Mouse (Mus musculus) CH12.LX (cell line): ENCODE data around the gene Vtn. TPM values are rescaled to one million over a fixed set of nuclear protein-coding genes. Genes with fewer than 3 reads are reported as not detected.

Source experiments
- DNase-seq: peaks from one replicate; pipeline ENCODE4 v3.0.0-alpha.2; 2013; ENCODE audit errors: extremely low read depth
- H3K27ac ChIP-seq: 2 replicates; pipeline ENCODE4 v1.5.1; 2012; ENCODE audit warnings: low read depth, mild to moderate bottlenecking, control low read depth, moderate library complexity; ENCODE audit not compliant: insufficient read depth
- H3K27me3 ChIP-seq: replicated peaks from 2 replicates; pipeline ENCODE3; 2012; ENCODE audit warnings: inconsistent platforms
- H3K36me3 ChIP-seq, 2 experiments: replicated peaks in 1 of 2; 2 replicates each; pipeline versions ENCODE3 to v1.6.1; 2012; ENCODE audit warnings: inconsistent platforms in 1 of 2, low read length in 1 of 2, mild to moderate bottlenecking in 1 of 2, mixed read lengths in 1 of 2, moderate library complexity in 1 of 2; ENCODE audit not compliant: control insufficient read depth in 1 of 2, insufficient read depth in 1 of 2
- H3K4me1 ChIP-seq, 2 experiments: 2 replicates each; pipeline ENCODE4 v1.6.1; 2012; ENCODE audit warnings: inconsistent platforms in 1 of 2, moderate library complexity in 1 of 2; ENCODE audit not compliant: insufficient read depth in 2 of 2, control insufficient read depth in 1 of 2
- H3K4me2 ChIP-seq: 2 replicates; pipeline ENCODE4 v1.6.1; 2012; ENCODE audit warnings: low read depth, mild to moderate bottlenecking, control low read depth; ENCODE audit not compliant: poor library complexity, insufficient read depth, severe bottlenecking
- H3K4me3 ChIP-seq, 3 experiments: fragments of 150-350 bp in 1 of 3; sonication (generic) in 1 of 3; replicated peaks in 1 of 3; 2 replicates each; pipeline versions ENCODE3 to v1.5.1; 2011 to 2012; ENCODE audit warnings: low read depth in 2 of 3, low read length in 2 of 3, mild to moderate bottlenecking in 2 of 3, moderate library complexity in 2 of 3, control low read depth in 1 of 3, improper control_type of control experiment in 1 of 3, inconsistent platforms in 1 of 3, mixed read lengths in 1 of 3; ENCODE audit not compliant: poor library complexity in 1 of 3
- H3K79me2 ChIP-seq: replicated peaks from 2 replicates; pipeline ENCODE4 v1.6.1; 2012; ENCODE audit warnings: mild to moderate bottlenecking, moderate library complexity; ENCODE audit not compliant: control insufficient read depth, poor library complexity, insufficient read depth, severe bottlenecking; ENCODE audit errors: extremely low read depth
- H3K9ac ChIP-seq: 2 replicates; pipeline ENCODE4 v1.6.1; 2012; ENCODE audit warnings: low read depth, mild to moderate bottlenecking, control low read depth, moderate library complexity; ENCODE audit not compliant: insufficient read depth
- H3K9me3 ChIP-seq: replicated peaks from 2 replicates; pipeline ENCODE3; 2012; ENCODE audit warnings: low read length, inconsistent platforms, mixed read lengths
- BHLHE40 ChIP-seq: IDR thresholded peaks from 2 replicates; pipeline ENCODE4 v1.6.1; 2011; ENCODE audit warnings: mild to moderate bottlenecking, low read depth, low read length, improper control_type of control experiment
- CHD2 ChIP-seq: IDR thresholded peaks from 2 replicates; pipeline ENCODE4 v1.6.1; 2011; ENCODE audit warnings: low read length, improper control_type of control experiment
- CTCF ChIP-seq, 2 experiments: IDR thresholded peaks in 1 of 2; conservative IDR thresholded peaks in 1 of 2; 2 replicates each; pipeline ENCODE4 v1.5.1; 2011 to 2012; ENCODE audit warnings: low read depth in 2 of 2, low read length in 2 of 2, improper control_type of control experiment in 1 of 2, inconsistent platforms in 1 of 2, mild to moderate bottlenecking in 1 of 2, moderate library complexity in 1 of 2
- E2F4 ChIP-seq: IDR thresholded peaks from 2 replicates; pipeline ENCODE4 v1.6.1; 2011; ENCODE audit warnings: low read depth, low read length, improper control_type of control experiment; ENCODE audit not compliant: insufficient replicate concordance
- ELF1 ChIP-seq: IDR thresholded peaks from 2 replicates; pipeline ENCODE4 v1.6.1; 2014; ENCODE audit warnings: low read depth, mild to moderate bottlenecking, inconsistent platforms, low read length, improper control_type of control experiment
- GABPA ChIP-seq: IDR thresholded peaks from 2 replicates; pipeline ENCODE4 v1.6.1; 2012; ENCODE audit warnings: low read depth, low read length, improper control_type of control experiment, inconsistent platforms; ENCODE audit not compliant: insufficient replicate concordance
- IRF4 ChIP-seq: IDR thresholded peaks from 2 replicates; pipeline ENCODE4 v1.6.1; 2014; ENCODE audit warnings: low read depth, mild to moderate bottlenecking, inconsistent platforms, low read length, improper control_type of control experiment
- JUN ChIP-seq: IDR thresholded peaks from 2 replicates; pipeline ENCODE4 v1.6.1; 2011; ENCODE audit warnings: low read depth, mild to moderate bottlenecking, low read length, improper control_type of control experiment, moderate library complexity; ENCODE audit not compliant: insufficient read depth
- MAX ChIP-seq: IDR thresholded peaks from 2 replicates; pipeline ENCODE4 v1.6.1; 2011; ENCODE audit warnings: low read length, improper control_type of control experiment
- MXI1 ChIP-seq: IDR thresholded peaks from 2 replicates; pipeline ENCODE4 v1.6.1; 2011; ENCODE audit warnings: mild to moderate bottlenecking, low read depth, low read length, improper control_type of control experiment
- NRF1 ChIP-seq: IDR thresholded peaks from 2 replicates; pipeline ENCODE4 v1.6.1; 2014; ENCODE audit warnings: low read depth, mild to moderate bottlenecking, inconsistent platforms, low read length, improper control_type of control experiment, moderate library complexity
- POLR2A ChIP-seq: IDR thresholded peaks from 2 replicates; pipeline ENCODE4 v1.6.1; 2011; ENCODE audit warnings: low read depth, mild to moderate bottlenecking, improper control_type of control experiment, low read length
- POLR2AphosphoS2 ChIP-seq: IDR thresholded peaks from 2 replicates; pipeline ENCODE4 v1.6.1; 2011; ENCODE audit warnings: low read depth, low read length, improper control_type of control experiment
- RAD21 ChIP-seq: IDR thresholded peaks from 2 replicates; pipeline ENCODE4 v1.6.1; 2011; ENCODE audit warnings: low read depth, mild to moderate bottlenecking, low read length, improper control_type of control experiment, moderate library complexity
- RCOR1 ChIP-seq: conservative IDR thresholded peaks from 2 replicates; pipeline ENCODE4 v1.6.1; 2012; ENCODE audit warnings: low read depth, mild to moderate bottlenecking, inconsistent platforms, low read length, improper control_type of control experiment
- SIN3A ChIP-seq: IDR thresholded peaks from 2 replicates; pipeline ENCODE4 v1.6.1; 2012; ENCODE audit warnings: low read length, improper control_type of control experiment, inconsistent platforms
- USF1 ChIP-seq: IDR thresholded peaks from 2 replicates; pipeline ENCODE4 v1.6.1; 2014; ENCODE audit warnings: low read depth, mild to moderate bottlenecking, inconsistent platforms, low read length, improper control_type of control experiment
- USF2 ChIP-seq: conservative IDR thresholded peaks from 2 replicates; pipeline ENCODE4 v1.6.1; 2011; ENCODE audit warnings: low read depth, low read length, improper control_type of control experiment
- ZC3H11A ChIP-seq: IDR thresholded peaks from 2 replicates; pipeline ENCODE4 v1.6.1; 2012; ENCODE audit warnings: low read depth, mild to moderate bottlenecking, inconsistent platforms, low read length, improper control_type of control experiment
- ZMIZ1 ChIP-seq: IDR thresholded peaks from 2 replicates; pipeline ENCODE4 v1.6.1; 2012; ENCODE audit warnings: low read depth, mild to moderate bottlenecking, inconsistent platforms, low read length, improper control_type of control experiment
- ZNF384 ChIP-seq: IDR thresholded peaks from 2 replicates; pipeline ENCODE4 v1.6.1; 2012; ENCODE audit warnings: low read depth, low read length, improper control_type of control experiment, inconsistent platforms
- dilution Hi-C: fragments of 300-500 bp; cut with MboI; formaldehyde crosslinking; loops from 2 replicates; pipeline ENCODE4 v1.14.3; 2020; ENCODE audit warnings: low sequenced_read_pairs; ENCODE audit not compliant: extremely low pct_unique_long_range_greater_than_20kb, extremely low pct_ligation_motif_present
- in situ Hi-C: fragments of 300-500 bp; cut with MboI; formaldehyde crosslinking; loops from 3 replicates; pipeline ENCODE4 v1.14.3; 2019; ENCODE audit warnings: low sequenced_read_pairs, low pct_ligation_motif_present, low pct_unique_long_range_greater_than_20kb, mixed read lengths
- polyA plus RNA-seq: library from polyadenylated mRNA; unstranded; fragments of >175 nt; gene quantifications from 2 replicates; pipeline ENCODE4 v1.2.1, GENCODE M21; 2012; ENCODE audit warnings: low read depth; ENCODE audit not compliant: insufficient read length
- total RNA-seq, 2 experiments: library from RNA; depleted of rRNA; stranded (reverse); fragments of 300-350 nt in 1 of 2; fragments of >200 nt in 1 of 2; gene quantifications; 2 replicates each; pipeline ENCODE4 v1.2.3; 2012 to 2014

Vtn gene
- total and polyA plus RNA-seq, 3 experiments, result not detected

DNA sequence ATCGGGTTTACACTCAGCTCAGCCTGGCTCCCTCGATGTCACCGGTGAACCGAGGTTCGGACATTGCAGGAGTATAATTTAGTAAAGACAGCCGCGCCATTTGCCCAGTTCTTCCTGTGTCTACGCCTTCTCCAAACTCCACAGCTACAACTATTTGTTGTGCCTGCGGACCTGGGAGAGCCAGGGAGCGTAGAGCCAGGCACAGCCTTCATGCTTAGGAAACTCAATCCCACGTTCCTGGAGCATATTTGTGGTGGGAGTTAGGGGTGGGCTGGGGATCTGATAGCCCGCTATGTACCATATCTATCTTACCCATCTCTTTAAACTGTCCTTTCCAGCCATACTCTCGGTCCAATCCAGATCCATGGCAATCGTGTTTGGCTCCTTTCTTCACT lies 37.8 kb downstream of the Vtn start:
- Histone ChIP-seq H3K36me3 (peaks cover 29 to 53% of the 10 kb centered on the region in 2 experiments), H3K4me1 (peaks cover 14 to 42% of the 10 kb centered on the region in 2 experiments), H3K9me3 (no peaks in the 10 kb centered on the region), H3K27me3 (no peaks in the 10 kb centered on the region), H3K79me2 (peaks cover 64% of the 10 kb centered on the region), H3K4me2 (peak overlapping the region; percentile 95), H3K4me3 (peak overlapping the region; percentile 70 to 86 (median 86)), H3K9ac (peak overlapping the region; percentile 77), H3K27ac (peak overlapping the region; percentile 15)
- dilution Hi-C loops, result no loop called here
- TF ChIP-seq CHD2, result no peak
- no peak for TF ChIP-seq E2F4
- no peak for TF ChIP-seq RAD21
- TF ChIP-seq IRF4, result no peak
- TF ChIP-seq MAX, result no peak
- TF ChIP-seq ZC3H11A, result no peak
- TF ChIP-seq USF1, result no peak
- in situ Hi-C loops, result no loop called here
- DNase-seq, result no peak

DNA sequence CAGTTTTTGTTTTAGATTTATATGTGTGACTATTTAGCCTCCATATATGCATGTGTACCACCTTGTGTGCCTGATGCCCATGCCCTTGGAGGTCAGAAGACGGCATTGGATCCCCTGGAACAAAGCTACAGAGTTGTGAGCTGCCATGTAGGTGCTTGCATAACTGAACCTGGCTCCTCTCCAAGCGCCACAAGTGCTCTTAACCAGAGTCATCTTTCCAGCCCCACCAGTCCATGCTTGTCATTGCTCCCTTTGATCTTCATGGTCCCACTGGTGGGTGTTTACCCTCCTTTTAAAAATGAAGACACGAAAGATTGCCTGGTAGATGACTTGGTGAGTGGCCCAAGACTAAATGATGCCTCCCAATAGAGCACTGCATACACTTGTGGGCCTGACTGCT lies 41.5 kb downstream of the Vtn start:
- TF ChIP-seq GABPA (no peak), CHD2 (peak; percentile 47; the same call in 1 of the 2 replicates)
- dilution Hi-C loops, result no loop called here
- Histone ChIP-seq H3K36me3 (peaks cover 51 to 63% of the 10 kb centered on the region in 2 experiments), H3K27me3 (no peaks in the 10 kb centered on the region), H3K4me1 (peaks cover 9 to 39% of the 10 kb centered on the region in 2 experiments; a peak in 3 of 4 replicates), H3K27ac (no peak overlapping the region), H3K4me3 (no peak overlapping the region), H3K9ac (no peak overlapping the region), H3K9me3 (no peaks in the 10 kb centered on the region), H3K79me2 (peaks cover 58% of the 10 kb centered on the region), H3K4me2 (no peak overlapping the region)
- in situ Hi-C loops, result no loop called here
- DNase-seq, result no peak

DNA sequence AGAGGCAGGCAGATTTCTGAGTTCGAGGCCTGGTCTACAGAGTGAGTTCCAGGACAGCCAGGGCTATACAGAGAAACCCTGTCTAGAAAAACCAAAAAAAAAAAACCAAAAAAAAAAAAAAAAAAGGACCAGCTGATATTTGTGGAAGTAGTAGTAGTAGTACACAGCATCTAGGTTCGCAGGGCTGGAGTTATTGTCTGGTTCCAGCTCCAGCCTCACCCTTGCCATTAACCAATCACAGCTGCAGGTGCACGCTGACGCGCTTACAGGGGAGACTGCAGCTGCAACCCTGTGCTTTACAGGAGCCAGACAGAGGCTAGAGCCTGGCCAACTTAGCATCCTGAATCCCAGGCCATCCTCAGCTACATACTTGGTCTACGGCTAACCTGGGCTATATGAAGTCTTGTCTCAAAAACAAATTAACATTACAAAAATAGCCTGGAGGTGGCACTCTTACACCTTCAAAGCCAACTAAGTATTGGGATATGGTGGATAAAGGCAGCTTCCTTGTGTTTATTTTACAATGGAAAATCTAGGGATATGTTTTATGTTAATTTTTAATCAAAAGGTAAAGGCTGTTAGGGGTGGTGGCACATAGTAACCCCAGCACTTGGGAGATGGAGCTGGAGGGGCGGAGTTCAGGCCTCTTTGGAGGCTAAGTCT lies 45.7 kb downstream of the Vtn start:
- no peak overlapping the region for H3K4me2 ChIP-seq
- H3K27me3 ChIP-seq, result no peaks in the 10 kb centered on the region
- dilution Hi-C loops (no loop called here), in situ Hi-C loops (no loop called here)
- DNase-seq, result no peak
- H3K79me2 ChIP-seq, result peaks cover 68% of the 10 kb centered on the region
- H3K36me3 ChIP-seq, result peaks cover 43 to 64% of the 10 kb centered on the region in 2 experiments
- no peak for TF ChIP-seq E2F4
- no peak for TF ChIP-seq USF2
- TF ChIP-seq POLR2AphosphoS2, result no peak
- TF ChIP-seq BHLHE40, result no peak
- TF ChIP-seq RCOR1, result no peak
- TF ChIP-seq RAD21, result peak; percentile 30
- TF ChIP-seq SIN3A, result no peak
- no peak for TF ChIP-seq NRF1
- 0 out of 2 replicates have a peak, but pooled peaks have one; percentile 19 for TF ChIP-seq ZNF384
- TF ChIP-seq IRF4, result no peak
- TF ChIP-seq ELF1, result no peak
- TF ChIP-seq ZC3H11A, result no peak
- no peak for TF ChIP-seq JUN
- no peak for TF ChIP-seq POLR2A
- peak in 1 of 2 experiments; percentile 38; a peak in 2 of 4 replicates for TF ChIP-seq CTCF (conservative IDR thresholded peaks at IDR 0.05 in 1 of 2, IDR thresholded peaks at IDR 0.05 in 1 of 2; ENCODE audit: low read depth in 2 of 2, low read length in 2 of 2)
- no peak for TF ChIP-seq ZMIZ1
- TF ChIP-seq MXI1, result no peak
- no peak overlapping the region for H3K27ac ChIP-seq
- H3K9me3 ChIP-seq, result no peaks in the 10 kb centered on the region
- peaks cover 10 to 46% of the 10 kb centered on the region in 2 experiments; a peak in 3 of 4 replicates for H3K4me1 ChIP-seq
- H3K4me3 ChIP-seq, result no peak overlapping the region
- no peak overlapping the region for H3K9ac ChIP-seq
